Mouse (Mus musculus) midbrain, embryonic 10.5 days (tissue): Measurements from ENCODE around the gene Tbce. TPM values are rescaled to one million over a fixed set of nuclear protein-coding genes. Genes with fewer than 3 reads are reported as not detected.
"Not testable (repeated sequence)": the region's sequence is repeated elsewhere in the genome, so short reads cannot be mapped to it uniquely, and the experiment has no call there.

Source experiments
- DNase-seq: peaks from one replicate; pipeline ENCODE4 v3.0.0-alpha.2; 2017; ENCODE audit warnings: low spot score
- H3K27ac ChIP-seq: fragments of 300-500 bp; sonication (generic); replicated peaks from 2 replicates; pipeline ENCODE4 v1.5.1; 2016; ENCODE audit warnings: mild to moderate bottlenecking
- H3K27me3 ChIP-seq: fragments of 300-500 bp; sonication (generic); 2 replicates; pipeline ENCODE4 v1.6.1; 2016; ENCODE audit warnings: low read depth, mild to moderate bottlenecking; ENCODE audit not compliant: poor library complexity, severe bottlenecking
- H3K36me3 ChIP-seq: fragments of 300-500 bp; sonication (generic); 2 replicates; pipeline ENCODE4 v1.6.1; 2016; ENCODE audit warnings: mild to moderate bottlenecking, moderate library complexity
- H3K4me1 ChIP-seq: fragments of 300-500 bp; sonication (generic); 2 replicates; pipeline ENCODE4 v1.6.1; 2016
- H3K4me3 ChIP-seq: fragments of 300-500 bp; sonication (generic); 2 replicates; pipeline ENCODE4 v1.5.1; 2016; ENCODE audit warnings: mild to moderate bottlenecking, moderate library complexity
- H3K9me3 ChIP-seq: fragments of 300-500 bp; sonication (generic); replicated peaks from 2 replicates; pipeline ENCODE4 v1.6.1; 2016; ENCODE audit warnings: mild to moderate bottlenecking
- WGBS: fragments of 180-500 bp; shearing (Covaris S2); methylation state at CpG from one replicate; pipeline ENCODE4 v1.1.7; 2016; 5-methylcytosine and 5-hydroxymethylcytosine counted together
- polyA plus RNA-seq: library from polyadenylated mRNA; unstranded; fragments of >200 nt; fragmentation: Nextera tagmentation; extraction: Ambion mirVana; gene quantifications from 2 replicates; pipeline ENCODE4 v1.2.1, GENCODE M21; 2016

The Tbce gene
- polyA plus RNA-seq, 1 experiment from 2014 or later: 50.9 TPM

GRCm38 (mm10) chr13:14059582-14059981 lies 20.1 kb upstream of the Tbce start:
- no peak overlapping the region for H3K27ac ChIP-seq
- peaks cover 50% of the 10 kb centered on the region for H3K36me3 ChIP-seq
- DNase-seq: no peak
- H3K9me3 ChIP-seq: no peaks in the 10 kb centered on the region
- H3K27me3 ChIP-seq: no peaks in the 10 kb centered on the region
- peaks cover 11% of the 10 kb centered on the region for H3K4me1 ChIP-seq
- H3K4me3 ChIP-seq: no peak overlapping the region

DNA sequence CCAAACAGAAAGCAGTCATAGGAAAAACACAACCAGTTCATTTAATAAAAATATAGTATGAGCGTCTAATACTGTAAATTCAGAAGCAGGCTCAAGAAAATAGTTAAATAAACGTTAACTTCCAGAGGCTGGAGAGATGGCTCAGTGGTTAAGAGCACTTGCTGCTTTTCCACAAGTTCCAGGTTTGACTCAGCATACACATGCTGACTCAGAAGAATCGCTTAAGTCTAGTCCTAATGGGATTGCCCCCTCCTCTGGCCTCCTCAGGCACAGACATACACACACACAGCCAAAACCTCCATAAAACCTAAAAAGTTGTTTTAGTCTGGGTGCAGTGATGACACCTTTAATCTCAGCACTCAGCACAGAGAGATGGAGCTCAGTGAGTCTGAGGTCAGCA lies 17.4 kb upstream of the Tbce start:
- Histone ChIP-seq H3K36me3 (peaks cover 78% of the 10 kb centered on the region), H3K9me3 (no peaks in the 10 kb centered on the region), H3K4me3 (no peak overlapping the region), H3K4me1 (peaks cover 5% of the 10 kb centered on the region), H3K27me3 (no peaks in the 10 kb centered on the region), H3K27ac (no peak overlapping the region)
- 93% methylated on average over 3 of the region's 3 CpGs for WGBS
- DNase-seq: no peak

- 94% methylated on average over 1 of the region's 1 CpGs for whole genome bisulfite sequencing
Measured at GRCm38 (mm10) chr13:14049878-14050277, 10.4 kb upstream of the Tbce start.

DNA sequence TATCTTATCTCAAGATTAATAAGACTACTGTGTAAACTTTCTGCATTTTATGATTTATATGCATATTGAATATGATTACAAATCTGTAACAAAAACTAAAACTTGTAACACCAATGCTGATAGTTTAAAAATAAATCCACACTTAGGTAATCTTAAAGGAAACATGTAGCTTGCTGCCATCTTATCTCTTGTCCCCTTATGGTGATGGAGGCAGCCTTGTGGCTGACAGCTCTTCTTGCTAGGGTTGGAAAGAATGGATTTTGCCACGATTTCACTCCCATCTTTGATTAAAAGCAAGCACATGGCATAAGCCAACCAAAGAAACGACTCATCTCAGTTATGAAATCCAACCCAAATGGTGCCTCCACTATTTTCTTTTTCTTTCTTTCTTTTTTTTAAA lies 5.1 kb upstream of the Tbce start:
- Histone ChIP-seq H3K4me3 (no peak overlapping the region), H3K4me1 (peaks cover 8% of the 10 kb centered on the region; the same call in 1 of the 2 replicates), H3K9me3 (no peaks in the 10 kb centered on the region), H3K27me3 (no peaks in the 10 kb centered on the region), H3K27ac (no peak overlapping the region), H3K36me3 (peaks cover 26% of the 10 kb centered on the region)
- 85% methylated on average over 2 of the region's 2 CpGs for WGBS
- no peak for DNase-seq

More at GRCm38 (mm10) chr13:14049878-14050277, 10.4 kb upstream of the Tbce start:
- no peak for DNase-seq
- H3K36me3 ChIP-seq: peaks cover 79% of the 10 kb centered on the region
- H3K4me1 ChIP-seq: no peaks in the 10 kb centered on the region
- no peaks in the 10 kb centered on the region for H3K27me3 ChIP-seq
- H3K27ac ChIP-seq: no peak overlapping the region
- no peak overlapping the region for H3K4me3 ChIP-seq
- no peaks in the 10 kb centered on the region for H3K9me3 ChIP-seq

GRCm38 (mm10) chr13:14043851-14044250 lies 4.4 kb upstream of the Tbce start:
- no peaks in the 10 kb centered on the region for H3K9me3 ChIP-seq
- no peaks in the 10 kb centered on the region for H3K27me3 ChIP-seq
- H3K4me1 ChIP-seq: peaks cover 10% of the 10 kb centered on the region
- no peak for DNase-seq
- no peak overlapping the region for H3K4me3 ChIP-seq
- no peak overlapping the region for H3K27ac ChIP-seq
- H3K36me3 ChIP-seq: peaks cover 19% of the 10 kb centered on the region

DNA sequence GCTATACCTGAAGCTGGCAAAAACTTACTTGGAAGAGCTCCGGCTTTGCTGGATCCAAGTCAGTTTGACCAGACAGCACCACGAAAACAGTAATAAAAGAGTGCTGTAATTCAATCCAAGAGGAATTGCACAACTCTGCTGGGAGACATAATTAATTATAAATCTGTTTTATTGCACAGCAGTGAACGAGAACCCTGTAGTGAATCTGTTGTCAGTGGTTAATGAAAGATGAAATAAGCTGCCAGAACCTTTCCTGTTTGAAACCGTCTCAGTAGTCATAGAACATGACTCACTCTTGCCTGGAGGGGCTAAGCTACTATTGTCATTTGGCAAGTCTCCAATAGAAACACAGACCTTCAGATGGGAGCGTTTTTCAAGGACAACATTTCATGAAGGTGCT lies 748 bp upstream of the Tbce start:
- Histone ChIP-seq H3K27me3 (no peaks in the 10 kb centered on the region), H3K27ac (peak overlapping the region; percentile 99; the same call in 1 of the 2 replicates), H3K4me3 (peak overlapping the region; percentile 82), H3K9me3 (no peaks in the 10 kb centered on the region), H3K36me3 (peaks cover 10% of the 10 kb centered on the region; the same call in 1 of the 2 replicates), H3K4me1 (peaks cover 18% of the 10 kb centered on the region)
- no peak for DNase-seq
- 77% methylated on average over 5 of the region's 5 CpGs for WGBS

DNA sequence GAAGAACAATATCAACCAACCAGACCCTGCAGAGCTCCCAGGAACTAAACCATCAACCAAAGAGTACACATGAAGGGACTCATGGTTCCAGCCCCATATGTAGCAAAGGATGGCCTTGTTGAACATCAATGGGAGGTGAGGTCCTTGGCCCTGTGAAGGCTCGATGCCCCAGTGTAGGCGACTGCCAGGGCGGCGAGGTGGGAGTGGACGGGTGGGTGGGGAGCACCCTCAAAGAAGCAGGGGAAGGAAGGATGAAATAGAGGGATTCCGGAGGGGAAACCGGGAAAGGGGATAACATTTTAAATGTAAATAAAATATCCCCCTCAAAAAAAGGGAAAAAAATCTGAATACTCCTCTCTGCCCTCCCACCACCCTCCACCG lies 537 bp downstream of the Tbce start:
- WGBS: 2% methylated on average over 8 of the region's 8 CpGs
- Histone ChIP-seq H3K4me1 (peaks cover 18% of the 10 kb centered on the region), H3K9me3 (no peaks in the 10 kb centered on the region), H3K27me3 (no peaks in the 10 kb centered on the region), H3K4me3 (peak overlapping the region; percentile 82), H3K27ac (peak overlapping the region; percentile 99), H3K36me3 (peaks cover 10% of the 10 kb centered on the region; the same call in 1 of the 2 replicates)
- no peak for DNase-seq

- Histone ChIP-seq H3K27me3 (no peaks in the 10 kb centered on the region), H3K36me3 (peaks cover 10% of the 10 kb centered on the region; the same call in 1 of the 2 replicates), H3K9me3 (no peaks in the 10 kb centered on the region), H3K4me1 (peaks cover 18% of the 10 kb centered on the region), H3K27ac (no peak overlapping the region), H3K4me3 (no peak overlapping the region)
- no peak for DNase-seq
- WGBS: 93% methylated on average over 11 of the region's 11 CpGs
Measured at GRCm38 (mm10) chr13:14035875-14036630, 3.4 kb downstream of the Tbce start.

- DNase-seq, H3K9me3 ChIP-seq, H3K4me3 ChIP-seq, H3K27ac ChIP-seq, H3K27me3 ChIP-seq, H3K36me3 ChIP-seq: not testable (repeated sequence)
- peaks cover 16% of the 10 kb centered on the region for H3K4me1 ChIP-seq
- WGBS: 90% methylated on average over 3 of the region's 3 CpGs
Measured at GRCm38 (mm10) chr13:14035352-14035751, 4.1 kb downstream of the Tbce start.

DNA sequence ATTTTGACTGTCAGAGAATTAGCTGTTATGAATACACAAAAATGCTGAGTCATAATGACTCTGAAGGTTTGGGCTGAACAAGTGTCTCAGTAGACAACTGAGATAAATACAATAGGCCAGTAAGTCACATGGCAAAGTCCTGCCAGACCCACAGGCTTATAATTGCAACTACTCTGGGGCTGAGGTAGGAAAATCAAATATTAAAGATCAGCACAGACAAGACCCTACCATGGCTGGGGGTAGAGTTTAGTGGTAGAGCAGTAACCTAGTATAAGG lies 5.4 kb downstream of the Tbce start:
- no peaks in the 10 kb centered on the region for H3K9me3 ChIP-seq
- H3K4me3 ChIP-seq: no peak overlapping the region
- H3K36me3 ChIP-seq: peaks cover 12% of the 10 kb centered on the region
- H3K4me1 ChIP-seq: peaks cover 9% of the 10 kb centered on the region
- no peak overlapping the region for H3K27ac ChIP-seq
- no peak for DNase-seq
- no peaks in the 10 kb centered on the region for H3K27me3 ChIP-seq

DNA sequence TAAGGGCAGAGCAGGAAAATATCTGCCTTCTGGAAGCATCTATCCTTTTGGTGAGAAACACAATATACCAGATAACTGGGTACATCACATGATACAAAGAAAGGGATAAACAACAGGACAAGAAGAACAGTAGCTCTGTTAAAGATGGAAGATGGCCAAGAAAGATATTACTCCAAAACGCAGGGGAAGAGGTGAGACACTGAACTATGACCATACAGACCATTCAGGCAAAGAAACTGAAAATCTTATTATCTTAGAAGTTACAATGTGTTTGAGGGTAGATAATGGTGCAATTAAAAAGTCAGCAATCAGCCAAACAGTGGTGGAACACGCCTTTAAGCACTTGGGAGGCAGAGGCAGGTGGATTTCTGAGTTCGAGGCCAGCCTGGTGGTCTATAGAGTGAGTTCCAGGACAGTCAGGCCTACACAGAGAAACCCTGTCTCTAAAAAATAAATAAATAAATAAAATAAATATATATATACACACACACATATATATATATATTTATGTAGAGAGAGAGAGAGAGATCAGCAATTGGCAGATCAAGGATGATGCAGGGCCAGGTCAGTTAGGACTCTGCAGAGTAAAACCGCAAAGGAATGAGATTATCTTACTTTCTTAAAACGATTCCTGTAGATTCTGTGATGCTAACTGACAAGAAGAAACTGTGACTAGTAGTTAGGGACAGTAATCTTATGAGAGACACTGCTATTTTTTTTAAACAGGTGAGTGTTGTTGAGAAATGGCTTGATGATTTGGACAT lies 5.9 kb downstream of the Tbce start:
- Histone ChIP-seq H3K36me3 (peaks cover 17% of the 10 kb centered on the region), H3K4me3 (no peak overlapping the region), H3K27me3 (no peaks in the 10 kb centered on the region), H3K27ac (no peak overlapping the region), H3K9me3 (no peaks in the 10 kb centered on the region), H3K4me1 (peaks cover 4% of the 10 kb centered on the region)
- DNase-seq: no peak
- 88% methylated on average over 5 of the region's 5 CpGs for WGBS

DNA sequence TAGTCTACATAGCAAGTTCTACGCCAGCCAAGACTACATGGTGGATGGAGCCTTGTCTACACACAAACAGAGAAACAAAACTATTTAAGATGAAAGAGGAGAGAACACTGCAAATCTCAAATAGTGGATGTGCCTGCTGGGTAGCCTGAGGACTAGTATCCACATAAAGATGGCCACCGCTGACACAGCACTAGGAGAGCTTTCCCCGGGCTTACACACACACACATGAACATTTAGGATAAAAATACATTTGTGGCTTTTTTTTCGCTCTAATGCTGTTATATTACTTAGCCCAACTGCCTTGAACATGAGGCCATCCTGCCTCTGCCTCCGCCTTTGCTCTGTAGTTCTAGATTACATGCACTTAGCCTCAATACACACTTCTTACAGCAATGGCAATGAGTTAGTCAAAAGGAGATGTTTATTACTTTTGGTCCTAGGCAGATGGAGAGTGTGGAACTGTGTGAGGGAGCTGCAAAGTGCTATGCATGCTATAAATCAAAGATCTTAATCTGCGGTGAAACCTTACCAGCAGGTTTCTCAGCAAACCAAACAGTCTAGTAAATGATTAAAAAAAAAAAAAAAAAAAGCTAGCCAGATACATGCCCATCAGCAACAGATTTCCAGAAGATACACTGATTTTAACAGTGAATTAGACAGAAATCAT lies 13.2 kb downstream of the Tbce start:
- WGBS: 95% methylated on average over 6 of the region's 6 CpGs
- no peak for DNase-seq
- no peaks in the 10 kb centered on the region for H3K9me3 ChIP-seq

GRCm38 (mm10) chr13:14025554-14025953 lies 13.9 kb downstream of the Tbce start:
- no peaks in the 10 kb centered on the region for H3K27me3 ChIP-seq
- no peak for DNase-seq
- no peak overlapping the region for H3K27ac ChIP-seq
- no peak overlapping the region for H3K4me3 ChIP-seq
- H3K4me1 ChIP-seq: no peaks in the 10 kb centered on the region
- WGBS: 96% methylated on average over 6 of the region's 6 CpGs
- peaks cover 37% of the 10 kb centered on the region for H3K36me3 ChIP-seq
- no peaks in the 10 kb centered on the region for H3K9me3 ChIP-seq

More for the DNA sequence above, 13.2 kb downstream of the Tbce start:
- H3K4me3 ChIP-seq: no peak overlapping the region
- H3K36me3 ChIP-seq: peaks cover 37% of the 10 kb centered on the region
- no peaks in the 10 kb centered on the region for H3K27me3 ChIP-seq
- no peak overlapping the region for H3K27ac ChIP-seq
- H3K4me1 ChIP-seq: no peaks in the 10 kb centered on the region
